Mouse (Mus musculus): ENCODE measurements at regions not wholly inside any gene's neighbourhood (a gene's known extent, or its start where the extent isn't known, plus 50 kb on each side); places are given as distances from the start of the nearest gene placed in this dataset.

- TF ChIP-seq CTCF (IDR thresholded peaks at IDR 0.05 in 2 of 3, conservative IDR thresholded peaks at IDR 0.05 in 1 of 3; ENCODE audit: control insufficient read depth in 1 of 3, insufficient read depth in 1 of 3, low read depth in 2 of 3, low read length in 3 of 3, poor library complexity in 1 of 3, severe bottlenecking in 1 of 3), result no peak
- TF ChIP-seq POLR2AphosphoS2 (IDR thresholded peaks at IDR 0.05; ENCODE audit: low read length), result no peak
- no peak for TF ChIP-seq EP300 (IDR thresholded peaks at IDR 0.05; ENCODE audit: low read depth in 1 of 2, low read length in 2 of 2)
These were observed 206.7 kb downstream of the Zfp36l1 start for GRCm38 (mm10) chr12:79905828-79906737.
